Mouse (Mus musculus): ENCODE results near the gene Trabd2b.

- TF ChIP-seq CTCF (IDR thresholded peaks at IDR 0.05; ENCODE audit: control insufficient read depth, insufficient read depth, insufficient replicate concordance, low read depth, low read length) (no peak), POLR2A (IDR thresholded peaks at IDR 0.05; ENCODE audit: control insufficient read depth, low read depth, low read length) (no peak)
These were observed 18.2 kb upstream of the Trabd2b start for GRCm38 (mm10) chr4:114388306-114388705.

Data from testis, adult 2 months (tissue).